Mouse (Mus musculus): ENCODE measurements around the gene Mta1.

The Mta1 gene

DNA sequence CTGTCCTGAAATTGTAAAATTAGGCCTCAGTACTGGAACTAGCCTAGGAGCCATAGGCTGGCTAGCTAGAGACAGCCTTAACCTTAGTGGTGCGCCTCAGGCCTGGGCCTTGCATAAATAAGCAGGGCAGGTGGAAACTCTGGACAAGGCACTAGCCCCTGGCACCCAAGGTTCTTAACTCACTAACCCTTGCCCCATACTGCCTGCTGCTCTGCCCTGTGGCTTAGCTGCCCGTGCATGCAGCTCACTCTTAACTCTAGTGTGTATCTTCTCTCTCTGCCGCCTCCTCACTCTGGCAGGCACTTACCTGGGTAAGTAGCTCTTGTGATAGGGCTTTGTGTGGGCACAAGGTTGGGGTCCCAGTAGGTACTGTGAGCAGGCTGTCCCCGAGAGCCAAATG is 36.4 kb downstream of the Mta1 start:
- no peak for DNase-seq (ENCODE audit: low spot score in 2 of 2)

GRCm38 (mm10) chr12:113135401-113135800 is 37.3 kb downstream of the Mta1 start:
- no peak for DNase-seq (ENCODE audit: low spot score in 2 of 2)

GRCm38 (mm10) chr12:113136492-113137020 is 38.5 kb downstream of the Mta1 start:
- no peak for DNase-seq (ENCODE audit: low spot score in 2 of 2)

DNA sequence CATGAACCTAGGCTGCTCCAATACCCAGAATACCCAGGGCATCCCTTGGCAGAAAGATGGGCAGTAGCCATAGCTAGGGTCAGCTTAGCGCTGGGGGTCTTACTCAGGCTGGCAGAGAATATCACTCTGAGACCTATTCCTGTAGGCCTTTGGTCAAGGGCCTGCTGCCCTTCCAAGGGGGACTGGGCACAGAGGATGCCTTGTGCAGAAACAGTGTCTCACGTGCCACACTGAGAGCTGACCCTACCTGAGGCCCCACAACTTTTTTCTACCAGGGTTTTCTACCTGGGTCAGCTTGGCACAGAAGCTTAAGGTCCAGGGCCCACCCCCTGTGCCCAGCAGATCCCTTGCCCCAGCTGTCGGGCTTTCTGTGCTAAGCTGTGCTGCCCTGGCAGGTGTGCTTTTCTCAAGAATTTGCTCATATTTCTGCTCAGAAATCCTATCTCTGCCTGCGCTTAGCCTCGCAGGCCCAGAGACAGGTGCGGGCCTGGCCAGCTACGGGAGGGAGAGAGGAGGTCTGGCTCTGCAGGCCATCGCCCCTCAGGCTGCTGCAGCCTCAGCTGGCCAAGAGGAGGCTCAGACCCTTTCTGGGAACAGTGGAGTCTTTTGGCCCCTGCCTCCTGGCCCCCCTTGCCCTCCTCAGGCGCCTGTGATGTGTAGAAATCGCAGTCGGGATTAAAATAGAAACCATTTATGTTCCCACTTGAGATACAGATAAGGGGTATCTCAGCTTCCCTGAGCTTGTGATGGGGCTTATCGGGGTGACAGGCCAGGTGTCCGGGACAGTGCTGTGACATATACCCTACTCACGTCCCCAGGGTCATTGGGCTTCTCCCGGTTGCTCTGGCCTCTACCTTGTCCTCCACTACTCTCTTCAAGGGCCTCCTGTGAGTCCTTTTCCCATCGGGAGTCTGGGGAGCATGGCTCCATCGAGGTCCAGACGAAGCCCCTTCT is 39.5 kb downstream of the Mta1 start:
- DNase-seq (ENCODE audit: low spot score in 2 of 2) = no peak

- DNase-seq (ENCODE audit: low spot score in 2 of 2) = no peak
Observed at GRCm38 (mm10) chr12:113138291-113138690, 40.2 kb downstream of the Mta1 start.

DNA sequence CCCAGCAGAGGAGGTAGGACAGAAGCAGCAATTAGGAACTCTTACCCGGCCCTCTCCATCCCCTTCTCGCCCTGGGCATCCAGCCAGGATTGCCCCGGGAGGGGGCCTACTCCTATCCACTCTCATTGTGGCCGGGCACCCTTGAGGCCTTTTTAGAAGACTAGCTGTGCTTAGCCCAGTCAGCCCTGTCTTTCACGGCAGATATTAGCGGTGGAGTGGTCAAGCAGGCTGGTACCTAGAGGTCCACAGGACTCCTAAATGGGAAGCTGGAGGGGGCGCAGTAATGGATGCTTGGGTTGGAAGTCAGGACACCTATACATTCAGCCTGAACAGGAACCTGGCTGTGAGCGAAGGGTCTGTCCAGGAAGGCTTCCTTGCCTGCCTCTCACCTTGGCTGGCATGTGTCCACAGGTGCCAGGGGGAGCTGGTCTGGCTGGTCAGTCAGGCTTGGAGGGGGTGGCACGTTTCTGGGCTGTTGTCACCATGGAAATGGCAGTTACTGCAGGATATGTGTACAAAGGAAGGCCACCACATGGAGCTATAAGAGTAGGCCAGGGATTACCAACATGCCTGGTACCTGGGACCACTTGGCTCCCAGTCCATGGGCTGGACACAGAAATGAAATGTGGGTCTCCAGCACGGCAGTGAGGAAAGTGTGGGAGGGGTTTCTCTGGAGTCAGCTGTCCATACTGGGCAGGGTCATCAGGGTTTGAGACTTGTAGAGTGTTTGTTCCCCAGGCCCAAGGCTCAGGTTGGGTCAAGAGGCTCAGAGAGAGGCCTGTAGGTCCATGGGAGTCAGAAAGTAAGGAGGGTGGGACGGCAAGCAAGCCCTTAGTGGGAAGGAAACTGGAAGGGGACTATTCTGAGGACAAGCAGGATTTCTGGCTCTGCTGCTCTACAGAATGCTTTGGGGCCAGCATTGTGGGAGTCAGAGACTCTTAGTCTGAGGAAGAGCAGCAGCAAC is 41.1 kb downstream of the Mta1 start:
- no peak for DNase-seq (ENCODE audit: low spot score in 2 of 2)

DNA sequence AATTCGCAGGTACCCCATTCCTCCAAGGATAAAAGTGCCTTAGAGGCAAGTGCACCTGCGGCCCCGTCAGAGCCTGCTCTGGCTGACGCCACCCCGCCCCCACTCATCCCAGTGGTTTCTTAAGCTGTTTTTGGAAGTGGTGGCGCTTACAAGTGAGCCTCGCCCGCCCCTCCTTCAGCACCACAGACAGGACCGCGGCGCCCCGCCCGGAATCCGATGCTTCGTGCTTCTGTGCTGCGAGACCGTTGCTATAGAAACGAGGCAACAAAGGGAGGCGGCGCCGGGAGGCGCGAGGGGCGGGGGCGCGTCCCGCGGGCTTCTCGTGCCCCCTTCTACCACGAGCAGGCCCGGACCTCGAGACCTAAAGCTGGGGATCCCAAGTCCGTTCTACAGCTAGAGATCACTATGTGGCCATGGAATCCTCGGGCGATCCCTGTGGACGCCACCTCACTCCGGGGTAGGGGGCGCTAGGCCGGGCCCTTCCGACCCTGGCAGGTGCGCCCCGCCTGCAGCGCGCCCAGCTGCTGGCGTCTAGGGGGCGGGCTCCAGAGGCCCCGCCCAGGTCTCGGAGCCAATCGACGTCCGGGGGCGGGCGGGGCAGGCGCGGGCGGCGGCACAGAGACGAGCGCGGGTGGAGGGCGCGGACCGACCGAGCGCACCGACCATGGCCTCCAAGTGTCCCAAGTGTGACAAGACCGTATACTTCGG is 42.0 kb downstream of the Mta1 start, which contains the start of gene Crip2:
Gene Crip2, plus strand, starts transcription at position 329 of the 708 bp plus-strand sequence.
- DNase-seq (ENCODE audit: low spot score in 2 of 2) = peak; percentile 92 to 93

GRCm38 (mm10) chr12:113140616-113141411 is 42.7 kb downstream of the Mta1 start:
- DNase-seq (ENCODE audit: low spot score in 2 of 2) = no peak

DNA sequence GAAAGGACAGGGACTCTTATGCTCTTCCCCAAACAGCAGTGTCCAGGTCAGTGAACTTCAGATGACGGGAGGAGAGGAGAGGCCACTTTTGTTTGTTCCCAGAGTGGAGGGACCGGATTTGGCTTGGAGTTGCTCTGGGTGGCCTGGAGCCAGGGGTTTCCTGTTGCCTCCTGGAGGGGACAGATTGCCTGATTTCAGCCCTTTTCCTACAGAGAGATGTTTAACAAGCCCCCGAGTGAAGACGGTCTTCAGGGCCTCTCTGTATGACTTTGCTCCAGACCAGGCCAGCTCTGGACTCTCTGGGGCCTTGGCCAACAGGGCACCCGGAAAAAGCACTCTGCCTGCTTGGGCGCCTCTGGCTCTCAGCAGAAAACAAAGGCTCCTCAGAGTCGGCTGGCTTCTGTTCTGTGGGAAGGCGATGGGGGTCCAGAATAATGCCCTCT is 43.5 kb downstream of the Mta1 start:
- DNase-seq (ENCODE audit: low spot score in 2 of 2) = no peak

- DNase-seq (ENCODE audit: low spot score in 2 of 2) = peak in 1 of 2 experiments; percentile 46
Observed at GRCm38 (mm10) chr12:113142021-113142975, 44.2 kb downstream of the Mta1 start.

DNA sequence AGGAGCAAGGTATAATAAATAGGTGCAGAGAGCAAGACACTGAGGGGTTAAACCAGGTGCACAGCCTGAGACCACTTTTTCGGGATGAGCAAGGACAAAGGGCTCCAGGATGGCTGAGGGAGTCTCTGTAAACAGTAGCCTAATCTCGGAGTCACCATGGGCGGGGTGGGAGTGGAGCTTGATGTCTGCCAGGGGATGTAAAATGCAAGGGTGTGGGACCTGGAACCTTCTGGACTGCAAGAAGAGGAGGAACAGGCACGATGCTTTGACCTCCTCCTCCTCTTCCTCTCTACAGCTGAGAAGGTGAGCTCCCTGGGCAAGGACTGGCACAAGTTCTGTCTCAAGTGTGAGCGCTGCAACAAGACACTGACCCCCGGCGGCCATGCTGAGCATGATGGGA is 45.1 kb downstream of the Mta1 start:
- DNase-seq (ENCODE audit: low spot score in 2 of 2) = no peak

DNA sequence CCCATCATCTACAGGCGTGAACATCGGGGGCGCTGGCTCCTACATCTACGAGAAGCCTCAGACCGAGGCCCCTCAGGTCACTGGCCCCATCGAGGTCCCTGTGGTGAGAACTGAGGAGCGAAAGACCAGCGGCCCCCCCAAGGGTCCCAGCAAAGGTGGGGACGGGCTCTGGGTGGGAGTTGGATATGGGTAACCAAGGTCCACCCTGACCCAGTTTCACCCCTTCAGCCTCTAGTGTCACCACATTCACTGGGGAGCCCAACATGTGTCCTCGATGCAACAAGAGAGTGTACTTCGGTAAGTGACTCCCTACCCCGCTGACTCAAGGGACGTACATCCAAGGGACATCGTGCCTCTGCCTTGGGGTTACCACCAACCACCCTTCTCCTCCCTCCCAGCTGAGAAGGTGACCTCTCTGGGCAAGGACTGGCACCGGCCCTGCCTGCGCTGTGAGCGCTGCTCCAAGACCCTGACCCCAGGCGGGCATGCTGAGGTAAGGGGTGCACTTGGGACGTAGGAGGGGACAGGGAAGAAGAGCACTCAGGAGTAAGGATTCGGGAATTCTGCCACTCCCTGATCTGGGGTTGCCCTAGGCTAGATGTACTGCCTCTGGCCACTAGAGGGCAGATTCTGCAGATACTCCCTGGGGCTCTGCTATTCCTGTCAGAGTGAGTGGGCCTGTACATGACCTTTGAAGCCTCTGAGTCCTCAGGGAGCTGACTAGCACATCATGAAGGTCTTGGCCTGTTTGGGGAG is 46.1 kb downstream of the Mta1 start:
- no peak for DNase-seq (ENCODE audit: low spot score in 2 of 2)

DNA sequence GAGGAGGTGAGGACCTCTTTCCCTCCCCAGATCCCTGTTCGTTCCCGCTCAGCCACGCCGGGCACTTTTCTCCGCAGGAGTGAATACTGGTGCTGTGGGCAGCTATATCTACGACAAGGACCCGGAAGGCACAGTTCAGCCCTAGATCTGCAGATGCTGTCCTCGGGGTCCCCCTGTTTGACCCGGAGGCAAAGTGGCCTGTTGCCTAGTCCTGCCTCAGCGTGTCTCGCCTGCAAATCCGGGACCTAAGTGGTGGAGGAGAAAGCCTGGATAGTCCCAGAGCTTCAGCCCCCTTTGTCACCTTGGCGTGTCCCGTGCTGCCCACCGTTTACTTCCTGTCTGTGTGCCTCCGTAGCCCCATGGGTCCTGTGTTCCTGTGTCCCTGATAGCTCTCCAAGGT is 46.8 kb downstream of the Mta1 start:
- DNase-seq (ENCODE audit: low spot score in 2 of 2) = no peak

GRCm38 (mm10) chr12:113145591-113145990 is 47.5 kb downstream of the Mta1 start:
- DNase-seq (ENCODE audit: low spot score in 2 of 2) = no peak

DNA sequence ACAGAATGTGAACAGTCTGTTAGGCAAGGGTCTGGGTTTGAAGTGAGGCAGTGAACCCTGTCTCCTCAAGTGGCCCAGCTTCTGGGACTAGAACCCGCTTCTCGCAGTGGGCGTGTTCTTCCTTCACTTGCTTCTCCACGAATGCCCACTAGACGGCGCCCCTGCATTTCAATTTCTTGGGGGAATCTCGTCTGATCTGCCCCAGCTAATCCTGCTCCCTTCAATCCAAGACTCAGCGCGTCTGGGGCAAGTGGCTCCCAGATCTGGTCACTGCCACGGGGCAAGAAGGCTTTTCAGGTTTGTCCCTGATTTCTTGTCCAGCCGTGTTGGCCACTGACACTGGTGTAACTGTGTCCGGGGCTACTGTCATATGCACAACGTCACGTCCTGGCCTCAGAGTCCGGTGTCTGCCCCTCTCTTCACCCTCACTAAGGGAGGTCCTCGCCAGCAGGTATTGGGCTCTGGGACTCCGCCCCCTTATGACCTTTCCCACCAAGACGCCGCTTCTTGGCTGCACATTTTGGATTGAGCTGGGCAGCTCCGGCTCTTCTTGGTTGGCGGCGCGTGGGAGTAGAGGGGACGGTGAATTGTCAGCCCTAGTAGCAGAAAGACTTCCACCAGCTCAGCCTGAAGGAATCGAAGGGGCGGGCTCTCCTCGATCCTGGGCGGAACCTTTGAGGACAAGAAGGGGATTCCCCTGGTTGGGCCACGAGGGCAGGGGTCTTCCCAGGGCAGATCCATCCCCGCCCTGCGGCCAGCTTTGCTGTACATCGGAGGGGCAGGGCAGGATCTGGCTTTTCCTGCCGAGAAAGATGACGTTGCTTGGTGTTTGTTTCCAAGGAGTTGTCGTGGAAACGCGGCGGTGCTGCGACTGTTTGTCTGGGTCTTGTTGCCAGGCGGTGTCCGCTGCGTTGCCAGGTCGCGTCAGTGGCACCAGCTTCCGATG is 48.3 kb downstream of the Mta1 start, which contains the start of gene Crip1:
Gene Crip1, plus strand, starts transcription at position 205 of the 946 bp plus-strand sequence.
- DNase-seq (ENCODE audit: low spot score in 2 of 2) = peak; percentile 82 to 84

DNA sequence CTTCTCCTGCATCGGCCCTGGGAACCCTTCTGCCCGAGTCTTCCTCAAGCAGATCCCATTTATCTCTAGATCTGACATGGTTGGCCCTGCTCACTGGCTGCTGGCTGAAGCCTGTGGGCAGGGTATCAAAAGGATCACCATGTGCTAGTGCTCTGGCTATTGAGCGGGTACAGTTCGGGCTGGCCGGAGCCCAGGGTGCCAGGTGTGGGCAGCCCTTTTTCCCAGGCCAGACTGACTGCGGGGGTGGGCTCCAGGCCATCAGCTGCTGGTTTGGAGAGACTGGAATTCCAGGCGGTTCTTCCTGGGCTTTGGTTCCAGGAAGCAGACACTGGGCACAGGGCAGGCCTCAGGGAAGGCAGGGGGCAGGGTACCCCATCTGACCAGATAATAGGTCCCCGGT is 49.4 kb downstream of the Mta1 start:
- no peak for DNase-seq (ENCODE audit: low spot score in 2 of 2)

DNA sequence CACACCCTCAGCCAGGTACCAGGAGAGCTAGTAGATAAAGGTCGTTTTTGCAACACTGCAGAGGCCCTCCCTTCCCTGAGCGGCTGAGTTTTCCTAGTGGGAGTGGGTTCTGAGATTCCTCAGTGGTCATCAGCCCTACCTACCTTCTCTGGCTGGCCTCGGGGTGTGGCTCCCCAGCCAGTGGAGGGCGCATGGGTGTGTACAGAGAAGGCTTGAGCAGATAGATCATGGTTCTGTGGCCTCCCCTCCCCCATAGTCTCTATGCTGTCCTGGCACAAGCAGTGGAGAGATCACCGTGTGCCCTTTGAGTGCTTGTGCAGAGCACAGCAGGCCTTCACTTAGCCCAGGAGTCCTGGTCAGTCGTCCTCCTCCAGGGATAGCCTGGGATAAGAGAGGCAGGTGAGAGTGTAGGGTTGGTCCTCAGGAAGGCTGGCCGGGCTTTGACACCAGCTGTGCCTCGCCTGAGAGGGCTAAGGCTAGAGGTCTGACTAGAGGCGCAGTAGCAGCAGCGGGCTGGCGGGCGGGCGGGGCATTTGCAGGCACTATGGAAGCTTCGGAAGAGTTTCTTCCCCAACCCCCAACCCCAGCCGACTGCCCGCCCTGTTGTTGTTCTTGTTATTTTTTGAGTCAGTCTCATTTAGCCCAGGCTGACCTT is 50.4 kb downstream of the Mta1 start:
- no peak for DNase-seq (ENCODE audit: low spot score in 2 of 2)
